Mouse (Mus musculus) erythroblast, adult 5-6 weeks (primary cell): ENCODE results near the gene Rpl36a-ps1. TPM values are rescaled to one million over a fixed set of nuclear protein-coding genes. Genes with fewer than 3 reads are reported as not detected.

Source experiments
- ATAC-seq: replicated peaks from 2 replicates; pipeline ENCODE4 v1.8.0; 2016; ENCODE audit warnings: moderate number of reproducible peaks, mild to moderate bottlenecking, moderate TSS enrichment, inconsistent platforms; ENCODE audit not compliant: poor library complexity, low FRiP score, severe bottlenecking
- total RNA-seq, 2 experiments: library from RNA; stranded (forward) in 1 of 2; stranded (reverse) in 1 of 2; fragments of 150-400 nt in 1 of 2; fragments of 200-764, 138-1000 nt in 1 of 2; gene quantifications; 2 replicates each; pipeline versions ENCODE4 v1.2.3 to v1.2.4; 2015 to 2017; ENCODE audit warnings: low replicate concordance in 2 of 2

Gene Rpl36a-ps1
- total RNA-seq, 2 experiments from 2014 or later: 2.1 to 5.6 TPM

DNA sequence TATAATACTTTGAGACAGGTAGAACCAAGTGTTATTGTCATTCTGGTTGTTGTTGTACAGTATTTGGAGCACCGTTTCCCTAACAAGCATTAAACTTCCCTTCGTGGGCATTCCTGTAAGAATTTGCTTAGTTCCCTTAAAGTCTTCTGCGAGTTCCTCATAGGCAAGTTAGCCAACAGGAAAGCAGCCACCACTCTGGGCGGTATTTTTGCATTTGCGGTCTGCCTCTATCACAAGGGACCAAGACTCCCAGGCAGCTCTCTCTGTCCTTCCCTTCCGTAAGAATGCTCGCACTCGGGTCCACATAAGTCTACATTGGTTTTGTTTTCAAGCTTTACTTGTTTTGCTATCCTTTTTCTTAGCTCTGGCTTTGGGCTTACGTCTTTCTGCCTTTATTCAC, 37.3 kb downstream of the Rpl36a-ps1 start:
- no peak for ATAC-seq

DNA sequence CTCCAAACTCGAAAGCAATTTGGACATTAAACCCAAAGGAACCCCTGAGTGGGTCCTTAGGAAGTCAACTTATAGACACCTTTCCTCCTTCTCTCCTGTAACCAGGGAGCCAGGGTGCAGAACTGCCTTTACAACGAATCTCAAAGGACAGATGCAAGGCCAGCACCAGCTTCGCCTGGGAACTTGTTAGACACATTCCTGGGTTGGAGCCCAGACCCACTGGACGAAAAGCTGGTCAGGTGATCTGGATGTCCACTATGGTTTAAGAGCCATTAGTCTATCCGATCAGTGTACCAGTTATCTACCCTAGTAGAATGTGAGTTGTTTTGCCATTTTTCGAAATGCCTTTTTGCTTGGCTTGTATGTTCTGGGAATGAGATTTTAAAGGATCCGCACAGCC, 41.7 kb downstream of the Rpl36a-ps1 start:
- no peak for ATAC-seq

DNA sequence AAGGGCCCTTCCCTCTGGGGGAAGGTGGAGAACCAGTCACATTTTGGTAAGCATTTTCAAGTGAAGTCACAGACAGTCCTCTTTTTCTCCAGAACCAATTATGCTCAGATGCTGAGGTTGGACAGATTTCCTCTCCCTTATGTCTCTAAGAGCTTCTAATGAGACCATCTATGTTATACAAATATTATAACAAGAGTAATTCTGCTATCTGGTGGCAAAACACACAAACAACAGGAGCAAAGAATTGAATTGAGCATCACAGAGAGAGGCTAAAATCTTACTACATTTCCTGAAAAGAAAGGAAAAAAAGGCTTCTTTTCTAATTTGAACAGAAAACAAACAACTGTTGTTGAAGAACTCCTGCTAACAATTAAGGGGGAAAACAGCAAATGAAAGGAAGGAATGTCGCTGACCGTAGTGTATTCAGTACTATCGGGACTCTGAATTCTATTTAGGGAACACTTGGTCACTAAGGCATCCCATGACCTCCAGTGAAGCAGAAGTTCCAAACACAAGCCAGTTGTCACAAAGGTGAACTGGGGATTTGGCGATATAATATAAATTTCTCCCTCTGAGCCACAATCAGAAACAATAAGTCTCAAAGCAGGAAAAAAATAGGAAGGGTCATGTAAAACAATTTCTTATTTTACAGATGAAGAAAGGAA, 42.4 kb downstream of the Rpl36a-ps1 start:
- ATAC-seq: no peak

Other genes with a start within 250 kb of the Rpl36a-ps1 start
- gene Mzt1, start 51.8 kb upstream of the Rpl36a-ps1 start, total RNA-seq (2015; ENCODE audit: low replicate concordance): 35.5 and 49.0 TPM in 2 replicates
- 28.9 and 33.7 TPM in 2 replicates for gene Mzt1, start 51.8 kb upstream of the Rpl36a-ps1 start, total RNA-seq (2017; ENCODE audit: low replicate concordance)
- gene Bora, start 51.9 kb upstream of the Rpl36a-ps1 start, total RNA-seq (2015; ENCODE audit: low replicate concordance): 11.9 and 12.5 TPM in 2 replicates
- 11.4 and 11.5 TPM in 2 replicates for gene Bora, start 51.9 kb upstream of the Rpl36a-ps1 start, total RNA-seq (2017; ENCODE audit: low replicate concordance)
- gene Pibf1, start 105.1 kb upstream of the Rpl36a-ps1 start, total RNA-seq (2015; ENCODE audit: low replicate concordance): 9.6 and 14.2 TPM in 2 replicates
- gene Pibf1, start 105.1 kb upstream of the Rpl36a-ps1 start, total RNA-seq (2017; ENCODE audit: low replicate concordance): 7.3 and 11.7 TPM in 2 replicates
- 7.3 and 12.7 TPM in 2 replicates for gene Dis3, start 105.5 kb upstream of the Rpl36a-ps1 start, total RNA-seq (2015; ENCODE audit: low replicate concordance)
- 8.9 and 9.8 TPM in 2 replicates for gene Dis3, start 105.5 kb upstream of the Rpl36a-ps1 start, total RNA-seq (2017; ENCODE audit: low replicate concordance)